Mouse (Mus musculus) limb, embryonic 10.5 days (tissue): ENCODE measurements around the gene Vmn1r86. TPM values are rescaled to one million over a fixed set of nuclear protein-coding genes. Genes with fewer than 3 reads are reported as not detected.

Experiments used
- DNase-seq: peaks from one replicate; pipeline ENCODE4 v3.0.0-alpha.2; 2017; ENCODE audit warnings: low spot score
- H3K27ac ChIP-seq: fragments of 300-500 bp; sonication (generic); 2 replicates; pipeline ENCODE4 v1.5.1; 2016; ENCODE audit warnings: mild to moderate bottlenecking
- H3K27me3 ChIP-seq: fragments of 300-500 bp; sonication (generic); 2 replicates; pipeline ENCODE4 v1.6.1; 2016; ENCODE audit warnings: low read depth, mild to moderate bottlenecking; ENCODE audit not compliant: poor library complexity, severe bottlenecking
- H3K36me3 ChIP-seq: fragments of 300-500 bp; sonication (generic); 2 replicates; pipeline ENCODE4 v1.6.1; 2016; ENCODE audit warnings: mild to moderate bottlenecking, moderate library complexity
- H3K4me1 ChIP-seq: fragments of 300-500 bp; sonication (generic); 2 replicates; pipeline ENCODE4 v1.6.1; 2016
- H3K4me3 ChIP-seq: fragments of 300-500 bp; sonication (generic); 2 replicates; pipeline ENCODE4 v1.5.1; 2016; ENCODE audit warnings: mild to moderate bottlenecking, moderate library complexity
- H3K9me3 ChIP-seq: fragments of 300-500 bp; sonication (generic); replicated peaks from 2 replicates; pipeline ENCODE4 v1.6.1; 2016; ENCODE audit warnings: mild to moderate bottlenecking
- WGBS: fragments of 180-500 bp; shearing (Covaris S2); methylation state at CpG from one replicate; pipeline ENCODE4 v1.1.7; 2016; 5-methylcytosine and 5-hydroxymethylcytosine counted together
- polyA plus RNA-seq: library from polyadenylated mRNA; unstranded; fragments of >200 nt; fragmentation: Nextera tagmentation; extraction: Ambion mirVana; gene quantifications from 2 replicates; pipeline ENCODE4 v1.2.1, GENCODE M21; 2016

Vmn1r86 gene
- polyA plus RNA-seq, 1 experiment from 2014 or later: not detected

DNA sequence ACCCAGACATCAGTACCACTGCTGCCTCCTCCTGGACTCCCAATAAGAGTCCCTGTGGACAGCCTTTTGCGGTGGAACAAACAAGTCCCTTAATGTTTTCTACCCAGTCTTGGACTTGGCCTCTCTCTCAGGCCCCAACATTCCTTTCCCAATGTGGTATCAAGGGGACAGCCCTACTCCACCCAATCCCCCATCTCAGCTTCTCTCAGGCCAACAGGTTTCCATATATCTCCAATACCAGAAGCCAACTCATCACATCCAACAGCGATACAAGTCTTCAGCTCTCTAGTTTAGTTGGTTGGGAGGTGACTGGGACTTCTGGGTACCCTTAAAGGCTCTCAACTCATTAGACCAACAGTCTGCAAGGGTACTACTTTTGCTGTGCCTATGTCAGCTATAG lies 66.2 kb downstream of the Vmn1r86 start:
- Histone ChIP-seq H3K9me3 (no peaks in the 10 kb centered on the region; the same call in 1 of the 2 replicates), H3K27ac (peak overlapping the region; percentile 93; the same call in 1 of the 2 replicates), H3K4me3 (peak overlapping the region; percentile 68), H3K36me3 (no peaks in the 10 kb centered on the region), H3K4me1 (peaks cover 8% of the 10 kb centered on the region), H3K27me3 (no peaks in the 10 kb centered on the region)
- no peak for DNase-seq
- WGBS: 91% methylated on average over 2 of the region's 2 CpGs

DNA sequence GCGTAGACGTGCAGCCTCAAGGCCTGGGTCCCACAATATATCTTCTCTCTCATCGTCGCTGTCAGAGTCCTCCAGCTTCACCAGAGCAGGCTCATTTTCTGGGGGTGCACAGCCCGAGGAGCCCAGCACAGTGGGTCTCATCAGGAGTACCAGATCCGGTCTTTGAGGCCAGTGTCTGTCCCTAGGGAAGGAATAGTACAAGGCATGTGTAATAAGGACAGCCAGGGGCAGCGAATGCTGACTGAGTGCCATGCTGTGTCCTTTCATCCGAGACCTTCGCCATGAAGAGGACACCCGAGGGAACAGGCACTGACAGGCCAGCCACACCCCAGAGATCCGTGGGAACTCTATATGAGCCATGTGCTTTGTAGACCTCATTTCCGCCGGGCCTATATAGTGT lies 66.7 kb downstream of the Vmn1r86 start:
- no peak overlapping the region for H3K4me3 ChIP-seq
- no peaks in the 10 kb centered on the region for H3K36me3 ChIP-seq
- 88% methylated on average over 13 of the region's 13 CpGs for WGBS

More for the DNA sequence above, 66.7 kb downstream of the Vmn1r86 start:
- H3K27me3 ChIP-seq: no peaks in the 10 kb centered on the region
- H3K9me3 ChIP-seq: no peaks in the 10 kb centered on the region; the same call in 1 of the 2 replicates
- no peak overlapping the region for H3K27ac ChIP-seq
- DNase-seq: no peak
- H3K4me1 ChIP-seq: peaks cover 8% of the 10 kb centered on the region

Other genes with a start within 250 kb of the Vmn1r86 start
- gene Zfp128, start 238.7 kb downstream of the Vmn1r86 start, polyA plus RNA-seq: 5.0 and 7.4 TPM in 2 replicates
- gene Zscan22, start 222.1 kb downstream of the Vmn1r86 start, polyA plus RNA-seq: 22.4 and 23.1 TPM in 2 replicates
- gene Rps5, start 197.6 kb downstream of the Vmn1r86 start, polyA plus RNA-seq: 1,082 and 1,228 TPM in 2 replicates
- 0.66 and 0.94 TPM in 2 replicates for gene Rnf225, start 192.5 kb downstream of the Vmn1r86 start, polyA plus RNA-seq
- 8.4 and 12.0 TPM in 2 replicates for gene Zfp324, start 154.1 kb downstream of the Vmn1r86 start, polyA plus RNA-seq
- gene Zfp446, start 142.1 kb downstream of the Vmn1r86 start, polyA plus RNA-seq: 14.0 and 14.9 TPM in 2 replicates
- gene Slc27a5, start 121.7 kb downstream of the Vmn1r86 start, polyA plus RNA-seq: not detected in 2 replicates
- 561 and 585 TPM in 2 replicates for gene Trim28, start 120.8 kb downstream of the Vmn1r86 start, polyA plus RNA-seq
- gene Zbtb45, start 109.9 kb downstream of the Vmn1r86 start, polyA plus RNA-seq: 29.1 and 31.8 TPM in 2 replicates
- 79.6 and 84.2 TPM in 2 replicates for gene Chmp2a, start 85.1 kb downstream of the Vmn1r86 start, polyA plus RNA-seq
- 182 and 208 TPM in 2 replicates for gene Ube2m, start 81.6 kb downstream of the Vmn1r86 start, polyA plus RNA-seq
- 3.3 and 4.4 TPM in 2 replicates for gene Mzf1, start 65.2 kb downstream of the Vmn1r86 start, polyA plus RNA-seq
- not detected in 2 replicates for gene Vmn1r85, start 24.7 kb downstream of the Vmn1r86 start, polyA plus RNA-seq
- gene Vmn1r87, start 20.2 kb upstream of the Vmn1r86 start, polyA plus RNA-seq: not detected in 2 replicates
- not detected in 2 replicates for gene Vmn1r88, start 39.7 kb upstream of the Vmn1r86 start, polyA plus RNA-seq
- not detected in 2 replicates for gene Vmn1r89, start 93.1 kb upstream of the Vmn1r86 start, polyA plus RNA-seq
- 163 and 169 TPM in 2 replicates for gene Lig1, start 157.4 kb upstream of the Vmn1r86 start, polyA plus RNA-seq
- 10.0 and 11.4 TPM in 2 replicates for gene Zswim9, start 158.8 kb upstream of the Vmn1r86 start, polyA plus RNA-seq
- gene Pla2g4c, start 204.7 kb upstream of the Vmn1r86 start, polyA plus RNA-seq: 1.9 TPM in 2 replicates